Mouse (Mus musculus) midbrain, embryonic 10.5 days (tissue): ENCODE data around the gene Nucb1. TPM values are rescaled to one million over a fixed set of nuclear protein-coding genes. Genes with fewer than 3 reads are reported as not detected.

Experiments used
- DNase-seq: peaks from one replicate; pipeline ENCODE4 v3.0.0-alpha.2; 2017; ENCODE audit warnings: low spot score
- H3K27ac ChIP-seq: fragments of 300-500 bp; sonication (generic); replicated peaks from 2 replicates; pipeline ENCODE4 v1.5.1; 2016; ENCODE audit warnings: mild to moderate bottlenecking
- H3K27me3 ChIP-seq: fragments of 300-500 bp; sonication (generic); 2 replicates; pipeline ENCODE4 v1.6.1; 2016; ENCODE audit warnings: low read depth, mild to moderate bottlenecking; ENCODE audit not compliant: poor library complexity, severe bottlenecking
- H3K36me3 ChIP-seq: fragments of 300-500 bp; sonication (generic); 2 replicates; pipeline ENCODE4 v1.6.1; 2016; ENCODE audit warnings: mild to moderate bottlenecking, moderate library complexity
- H3K4me1 ChIP-seq: fragments of 300-500 bp; sonication (generic); 2 replicates; pipeline ENCODE4 v1.6.1; 2016
- H3K4me3 ChIP-seq: fragments of 300-500 bp; sonication (generic); 2 replicates; pipeline ENCODE4 v1.5.1; 2016; ENCODE audit warnings: mild to moderate bottlenecking, moderate library complexity
- H3K9me3 ChIP-seq: fragments of 300-500 bp; sonication (generic); replicated peaks from 2 replicates; pipeline ENCODE4 v1.6.1; 2016; ENCODE audit warnings: mild to moderate bottlenecking
- WGBS: fragments of 180-500 bp; shearing (Covaris S2); methylation state at CpG from one replicate; pipeline ENCODE4 v1.1.7; 2016; 5-methylcytosine and 5-hydroxymethylcytosine counted together
- polyA plus RNA-seq: library from polyadenylated mRNA; unstranded; fragments of >200 nt; fragmentation: Nextera tagmentation; extraction: Ambion mirVana; gene quantifications from 2 replicates; pipeline ENCODE4 v1.2.1, GENCODE M21; 2016

The Nucb1 gene
- 105 and 112 TPM in 2 replicates for polyA plus RNA-seq

DNA sequence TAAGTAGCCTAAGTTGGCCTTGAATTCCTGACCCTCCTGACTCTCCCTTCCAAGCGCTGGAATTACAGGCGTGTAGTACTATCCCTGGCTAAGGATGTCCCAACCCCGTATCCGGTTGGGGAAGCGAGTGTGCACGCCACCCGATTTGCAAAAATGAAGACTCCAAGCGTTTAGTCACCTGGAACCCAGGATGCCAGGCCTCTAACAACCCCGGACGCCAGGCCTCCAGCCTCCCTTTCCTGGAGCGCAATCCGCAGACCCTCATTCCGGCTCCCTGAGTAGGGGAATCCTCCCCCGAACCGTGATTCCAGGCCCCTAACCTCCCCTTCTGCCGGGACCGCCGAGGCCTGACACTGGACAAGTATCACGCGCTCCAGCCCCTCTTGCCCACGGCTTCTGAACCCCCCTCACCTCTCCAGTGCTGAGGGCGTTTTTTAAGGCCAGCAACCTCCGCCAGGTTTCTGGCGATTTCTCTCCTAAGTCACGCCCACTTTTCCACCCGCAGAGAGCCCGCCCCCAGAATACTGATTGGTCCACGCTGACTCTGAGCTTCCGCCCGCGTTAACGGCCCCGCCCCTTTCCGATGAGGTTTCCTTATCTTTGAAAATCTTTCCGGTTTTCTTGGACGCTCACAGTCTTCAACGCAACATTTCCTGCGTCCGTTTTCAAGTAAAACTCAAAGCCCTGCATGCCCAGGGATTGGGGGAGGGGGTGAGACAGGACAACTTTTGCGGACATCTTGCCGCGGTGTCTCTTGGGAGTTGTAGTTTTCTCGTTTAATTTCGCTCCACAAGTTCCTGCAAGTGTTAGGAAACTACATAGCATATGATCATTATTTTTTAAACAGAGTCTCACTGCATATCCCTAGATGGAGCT lies at the start of gene Nucb1:
TSS of gene Nucb1 (minus strand) at position 495 of the 876 bp plus-strand sequence.
- Histone ChIP-seq H3K27me3 (no peaks in the 10 kb centered on the region), H3K4me1 (peaks cover 15% of the 10 kb centered on the region), H3K4me3 (peak within 1 kb of the TSS; percentile 67), H3K36me3 (peaks cover 20% of the 10 kb centered on the region), H3K27ac (peak within 1 kb of the TSS; percentile 90), H3K9me3 (no peaks in the 10 kb centered on the region)
- peak; percentile 91 for DNase-seq
- under 1% methylated on average over 44 of the region's 44 CpGs for WGBS

DNA sequence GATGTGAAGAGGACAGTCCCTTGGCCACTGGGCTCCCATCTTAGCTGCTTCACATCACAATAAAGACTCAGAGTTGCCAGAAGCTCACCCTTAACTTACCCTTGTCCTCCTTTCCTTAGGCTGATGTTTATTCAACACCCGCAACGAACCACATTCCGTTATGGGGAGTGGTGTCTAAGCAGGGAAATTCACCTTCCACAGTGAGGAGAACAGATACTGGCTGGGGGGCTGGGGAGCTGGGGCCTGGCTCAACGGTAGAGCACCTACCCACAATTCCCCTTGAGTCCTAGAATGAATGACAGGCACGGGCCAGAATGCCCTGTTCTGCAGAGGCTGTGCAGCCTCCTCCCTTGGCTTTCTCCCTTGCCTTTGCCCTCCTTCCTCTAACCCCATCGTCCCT lies 48.7 kb upstream of the Nucb1 start:
- H3K4me3 ChIP-seq, result no peak overlapping the region
- 72% methylated on average over 6 of the region's 6 CpGs for WGBS

DNA sequence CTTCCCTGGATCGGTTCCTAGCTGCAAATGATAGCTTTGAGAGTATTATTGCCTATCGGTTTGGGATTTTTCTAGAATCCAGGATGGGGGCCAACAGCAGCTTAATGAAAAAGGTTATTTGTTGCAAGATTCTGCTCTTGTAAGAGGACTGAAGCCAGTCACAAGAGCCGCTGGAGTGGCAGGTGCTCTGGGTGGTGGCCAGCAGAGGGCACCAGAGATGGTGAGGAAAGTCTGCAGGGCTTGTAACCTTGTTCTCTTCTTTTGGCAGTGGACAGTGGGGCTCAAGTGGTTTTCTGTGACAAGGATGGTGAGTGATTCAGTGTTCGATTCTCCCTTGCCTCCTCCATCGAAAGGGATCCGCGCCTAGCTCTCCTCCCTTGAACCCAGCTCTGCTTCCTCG lies 45.6 kb upstream of the Nucb1 start:
- Histone ChIP-seq H3K27ac (0 out of 2 replicates have a peak overlapping the region, but pooled peaks have one; percentile 19), H3K4me1 (peaks cover 9% of the 10 kb centered on the region), H3K27me3 (no peaks in the 10 kb centered on the region), H3K9me3 (no peaks in the 10 kb centered on the region), H3K4me3 (no peak overlapping the region), H3K36me3 (no peaks in the 10 kb centered on the region)
- DNase-seq, result peak; percentile 83
- 20% methylated on average over 8 of the region's 8 CpGs for WGBS

More for the DNA sequence above, 48.7 kb upstream of the Nucb1 start:
- H3K27ac ChIP-seq, result no peak overlapping the region
- H3K27me3 ChIP-seq, result no peaks in the 10 kb centered on the region
- DNase-seq, result no peak
- H3K36me3 ChIP-seq, result no peaks in the 10 kb centered on the region
- no peaks in the 10 kb centered on the region for H3K9me3 ChIP-seq
- H3K4me1 ChIP-seq, result peaks cover 23% of the 10 kb centered on the region

GRCm38 (mm10) chr7:45554744-45555143 lies 44.5 kb upstream of the Nucb1 start, which contains the start of gene Hsd17b14:
TSS of gene Hsd17b14 (plus strand) at chr7:45554893.
- Histone ChIP-seq H3K4me3 (no peak within 1 kb of the TSS), H3K4me1 (peaks cover 7% of the 10 kb centered on the region; the same call in 1 of the 2 replicates), H3K27me3 (no peaks in the 10 kb centered on the region), H3K27ac (no peak within 1 kb of the TSS), H3K9me3 (no peaks in the 10 kb centered on the region), H3K36me3 (no peaks in the 10 kb centered on the region)
- DNase-seq, result no peak
- 43% methylated on average over 8 of the region's 8 CpGs for WGBS

DNA sequence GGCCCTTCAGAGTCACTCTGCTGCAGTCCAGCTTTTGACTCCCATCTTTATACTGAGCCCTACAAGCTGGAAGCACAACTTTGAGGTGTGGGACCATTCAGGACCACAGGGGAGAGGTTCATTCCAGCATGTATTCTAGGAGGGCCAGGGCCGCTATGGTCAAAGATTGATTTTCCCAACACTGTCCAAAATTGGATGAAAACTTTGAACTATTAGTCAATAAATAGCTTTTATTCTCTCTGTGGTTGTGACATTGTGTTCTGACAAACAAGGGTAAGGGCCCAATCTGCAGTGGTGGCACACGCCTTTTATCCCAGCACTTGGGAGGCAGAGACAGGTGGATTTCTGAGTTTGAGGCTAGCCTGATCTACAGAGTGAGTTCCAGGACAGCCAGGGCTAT lies 43.8 kb upstream of the Nucb1 start:
- no peaks in the 10 kb centered on the region for H3K9me3 ChIP-seq
- H3K4me3 ChIP-seq, result no peak overlapping the region
- DNase-seq, result no peak
- peaks cover 7% of the 10 kb centered on the region; the same call in 1 of the 2 replicates for H3K4me1 ChIP-seq
- H3K36me3 ChIP-seq, result no peaks in the 10 kb centered on the region
- no peaks in the 10 kb centered on the region for H3K27me3 ChIP-seq
- H3K27ac ChIP-seq, result no peak overlapping the region
- 93% methylated on average over 2 of the region's 2 CpGs for WGBS

GRCm38 (mm10) chr7:45553519-45553918 lies 43.3 kb upstream of the Nucb1 start:
- H3K9me3 ChIP-seq, result no peaks in the 10 kb centered on the region
- H3K4me1 ChIP-seq, result peaks cover 7% of the 10 kb centered on the region; the same call in 1 of the 2 replicates
- no peak overlapping the region for H3K27ac ChIP-seq
- DNase-seq, result no peak
- no peaks in the 10 kb centered on the region for H3K36me3 ChIP-seq
- no peak overlapping the region for H3K4me3 ChIP-seq
- no peaks in the 10 kb centered on the region for H3K27me3 ChIP-seq
- 67% methylated on average over 8 of the region's 8 CpGs for WGBS

GRCm38 (mm10) chr7:45551512-45551883 lies 41.3 kb upstream of the Nucb1 start:
- Histone ChIP-seq H3K27me3 (no peaks in the 10 kb centered on the region), H3K4me3 (no peak overlapping the region), H3K36me3 (no peaks in the 10 kb centered on the region), H3K9me3 (no peaks in the 10 kb centered on the region), H3K4me1 (peaks cover 7% of the 10 kb centered on the region; the same call in 1 of the 2 replicates), H3K27ac (no peak overlapping the region)
- 82% methylated on average over 8 of the region's 8 CpGs for WGBS
- DNase-seq, result no peak

DNA sequence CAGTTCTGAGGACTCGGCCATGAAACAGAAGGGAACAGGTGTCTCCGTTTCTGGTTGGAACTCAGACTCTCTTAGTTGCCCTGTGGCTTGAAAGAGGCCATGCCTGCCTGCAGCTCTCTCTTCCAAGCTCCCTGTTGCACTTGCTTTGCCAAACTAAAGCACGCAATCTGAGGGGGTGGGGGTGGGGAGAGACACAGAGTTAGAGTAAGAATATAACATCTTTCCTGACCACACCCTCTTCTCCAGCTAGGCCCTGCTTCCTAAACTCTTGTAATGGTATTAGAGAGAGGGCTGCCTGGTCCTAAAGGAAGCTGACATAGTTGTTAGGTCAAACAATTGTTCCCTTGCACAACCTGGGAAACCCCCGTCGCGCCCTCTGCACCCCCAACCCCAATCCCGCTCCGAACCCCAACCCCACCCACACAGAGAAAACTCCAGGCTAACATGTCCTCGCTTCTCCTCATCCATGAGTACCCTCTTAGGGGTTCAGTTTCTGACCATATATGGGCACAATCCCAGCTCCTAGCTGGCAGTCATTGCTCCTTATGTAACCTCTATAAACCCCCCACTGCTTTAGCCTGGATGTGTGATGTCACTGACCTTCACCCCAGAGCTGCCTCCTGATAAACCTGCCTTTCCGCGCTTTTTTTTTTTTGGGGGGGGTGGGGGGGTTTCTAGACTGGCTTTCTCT lies 40.8 kb upstream of the Nucb1 start:
- no peaks in the 10 kb centered on the region for H3K27me3 ChIP-seq
- WGBS, result 77% methylated on average over 11 of the region's 11 CpGs
- no peak for DNase-seq
- peaks cover 6% of the 10 kb centered on the region; the same call in 1 of the 2 replicates for H3K4me1 ChIP-seq
- no peak overlapping the region for H3K4me3 ChIP-seq
- no peaks in the 10 kb centered on the region for H3K36me3 ChIP-seq
- no peaks in the 10 kb centered on the region for H3K9me3 ChIP-seq
- no peak overlapping the region for H3K27ac ChIP-seq

DNA sequence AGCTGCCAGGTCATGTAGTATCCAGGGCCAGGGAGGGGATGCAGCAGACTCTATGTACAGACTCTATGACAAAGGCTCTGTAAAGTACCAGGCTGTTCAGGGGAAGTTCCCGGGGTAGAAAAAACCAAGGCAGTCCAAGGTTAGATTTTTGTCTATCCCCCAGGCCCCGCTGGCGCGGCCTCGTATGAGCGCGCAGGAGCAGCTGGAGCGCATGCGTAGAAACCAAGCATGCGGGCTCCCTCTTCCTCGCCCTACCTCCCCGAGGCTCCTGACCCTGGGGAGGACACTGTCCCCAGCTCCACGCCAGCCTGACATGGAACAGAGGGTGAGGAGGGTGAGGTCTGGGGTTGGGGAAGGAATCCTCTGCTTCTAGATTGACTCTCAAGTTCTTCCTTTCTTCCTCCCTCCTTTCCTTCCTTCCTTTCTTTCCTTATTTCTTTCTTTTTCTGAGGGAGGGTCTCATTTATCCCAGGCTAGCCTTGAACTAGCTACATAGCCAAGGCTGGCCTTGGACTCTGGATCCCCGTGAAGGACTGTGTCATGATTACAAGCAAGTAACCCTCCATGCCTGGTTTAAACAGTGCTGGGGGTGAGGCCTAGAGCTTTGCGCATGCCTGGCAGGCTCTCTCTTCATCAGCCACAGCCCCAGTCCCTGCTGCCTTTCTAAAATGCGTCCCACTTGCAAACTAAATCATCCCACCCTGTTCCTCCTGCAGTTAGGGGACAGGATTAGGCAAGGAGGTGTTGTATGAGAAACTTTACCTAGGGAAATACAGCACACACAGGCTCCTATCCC lies 39.6 kb upstream of the Nucb1 start:
- no peak for DNase-seq
- no peak overlapping the region for H3K27ac ChIP-seq
- 87% methylated on average over 16 of the region's 16 CpGs for WGBS

DNA sequence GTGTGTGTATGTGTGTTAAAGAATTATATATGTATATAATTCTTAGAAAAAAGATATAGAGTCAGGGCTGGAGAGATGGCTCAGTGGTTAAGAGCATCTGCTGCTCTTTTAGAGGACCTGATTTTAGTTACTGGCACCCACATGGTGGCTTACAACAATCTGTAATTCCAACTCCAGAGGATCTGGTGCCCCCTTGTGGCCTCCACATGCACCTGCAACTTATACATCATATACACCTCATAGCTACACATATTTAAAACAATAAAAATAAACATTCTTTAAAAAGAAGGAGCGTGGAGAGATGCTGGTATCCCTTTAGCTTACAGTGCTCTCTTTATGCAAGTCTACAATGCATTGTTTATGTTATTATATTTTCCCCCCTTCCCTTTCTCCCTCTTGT lies 34.3 kb upstream of the Nucb1 start:
- no peak overlapping the region for H3K27ac ChIP-seq
- 0 out of 2 replicates have a peak, but pooled peaks cover 4% of the 10 kb centered on the region for H3K9me3 ChIP-seq
- peaks cover 4% of the 10 kb centered on the region; the same call in 1 of the 2 replicates for H3K4me1 ChIP-seq
- H3K4me3 ChIP-seq, result no peak overlapping the region
- no peaks in the 10 kb centered on the region for H3K27me3 ChIP-seq
- DNase-seq, result no peak
- WGBS, result 85% methylated on average over 1 of the region's 1 CpGs
- no peaks in the 10 kb centered on the region for H3K36me3 ChIP-seq

More for the DNA sequence above, 39.6 kb upstream of the Nucb1 start:
- no peaks in the 10 kb centered on the region for H3K36me3 ChIP-seq
- no peak overlapping the region for H3K4me3 ChIP-seq
- H3K9me3 ChIP-seq, result no peaks in the 10 kb centered on the region
- H3K4me1 ChIP-seq, result peaks cover 3% of the 10 kb centered on the region; the same call in 1 of the 2 replicates
- no peaks in the 10 kb centered on the region for H3K27me3 ChIP-seq

DNA sequence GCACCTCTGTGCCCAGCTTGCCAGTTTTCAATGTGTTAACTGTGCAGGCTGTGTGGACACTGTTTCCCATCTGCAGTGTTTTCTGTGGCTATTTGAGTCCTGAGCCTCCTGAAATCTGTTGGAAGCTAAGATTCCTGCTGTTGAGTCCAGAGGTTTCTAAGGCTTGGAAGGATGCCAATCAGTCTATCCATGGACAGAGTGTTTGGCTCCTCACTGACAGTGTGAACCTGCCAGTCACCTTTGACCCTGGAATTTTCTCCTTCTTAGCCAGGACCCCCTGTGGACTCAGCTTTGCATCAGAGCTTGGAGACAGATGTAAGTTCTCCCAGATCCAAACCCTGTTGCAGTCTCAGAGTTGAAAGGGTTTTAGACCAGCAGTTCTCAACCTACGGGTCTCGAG lies 30.0 kb upstream of the Nucb1 start:
- Histone ChIP-seq H3K27ac (no peak overlapping the region), H3K4me1 (peaks cover 12% of the 10 kb centered on the region), H3K9me3 (0 out of 2 replicates have a peak, but pooled peaks cover 4% of the 10 kb centered on the region), H3K4me3 (no peak overlapping the region), H3K36me3 (no peaks in the 10 kb centered on the region), H3K27me3 (no peaks in the 10 kb centered on the region)
- 69% methylated on average over 2 of the region's 2 CpGs for WGBS
- no peak for DNase-seq

DNA sequence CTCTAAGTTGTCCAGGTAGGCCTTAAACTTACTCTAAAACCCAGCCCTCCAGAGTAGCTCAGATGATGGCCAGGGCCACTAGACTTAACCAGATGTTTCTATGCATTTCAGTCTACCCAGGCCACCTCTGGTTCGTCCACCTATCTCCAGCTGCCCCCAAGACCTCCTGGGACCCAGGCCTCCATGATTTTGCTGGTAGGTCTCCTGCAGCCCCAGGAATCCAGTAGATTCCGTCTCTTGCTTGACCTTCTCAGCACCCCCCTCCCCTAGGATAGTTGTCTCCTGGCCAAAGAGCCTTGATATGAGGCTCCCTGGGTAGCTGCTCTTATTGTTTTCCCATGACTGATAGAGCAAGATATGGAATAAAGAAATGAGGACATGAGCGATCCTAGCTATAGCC lies 28.9 kb upstream of the Nucb1 start:
- peak overlapping the region; percentile 73 for H3K4me3 ChIP-seq

More for the DNA sequence above, 28.9 kb upstream of the Nucb1 start:
- Histone ChIP-seq H3K4me1 (peaks cover 12% of the 10 kb centered on the region), H3K36me3 (no peaks in the 10 kb centered on the region), H3K27ac (no peak overlapping the region), H3K27me3 (no peaks in the 10 kb centered on the region), H3K9me3 (no peaks in the 10 kb centered on the region)
- no peak for DNase-seq
- 85% methylated on average over 3 of the region's 3 CpGs for WGBS
